Mouse (Mus musculus) heart, embryonic 15.5 days (tissue): ENCODE results near the gene Hist1h4c. TPM values are rescaled to one million over a fixed set of nuclear protein-coding genes. Genes with fewer than 3 reads are reported as not detected.
"Not testable (repeated sequence)": the region's sequence is repeated elsewhere in the genome, so short reads cannot be mapped to it uniquely, and the experiment has no call there.

Experiments
- ATAC-seq: fragments of 200-750 bp; cut with Nextera tagmentation; replicated peaks from 2 replicates; pipeline ENCODE4 v1.8.0; 2017; ENCODE audit warnings: low read depth, moderate TSS enrichment; ENCODE audit not compliant: insufficient number of reproducible peaks, insufficient read depth, low FRiP score
- H3K27ac ChIP-seq: fragments of 300-500 bp; sonication (generic); 2 replicates; pipeline ENCODE4 v1.5.1; 2015; ENCODE audit warnings: mild to moderate bottlenecking, inconsistent platforms
- H3K27me3 ChIP-seq: fragments of 300-500 bp; sonication (generic); 2 replicates; pipeline ENCODE4 v1.6.1; 2015; ENCODE audit warnings: inconsistent platforms
- H3K36me3 ChIP-seq: fragments of 300-500 bp; sonication (generic); 2 replicates; pipeline ENCODE4 v1.6.1; 2015; ENCODE audit warnings: mild to moderate bottlenecking, inconsistent platforms
- H3K4me1 ChIP-seq: fragments of 300-500 bp; sonication (generic); replicated peaks from 2 replicates; pipeline ENCODE4 v1.6.1; 2015; ENCODE audit warnings: inconsistent platforms
- H3K4me2 ChIP-seq: fragments of 300-500 bp; sonication (generic); 2 replicates; pipeline ENCODE4 v1.6.1; 2015; ENCODE audit warnings: inconsistent platforms, mild to moderate bottlenecking, moderate library complexity
- H3K4me3 ChIP-seq: fragments of 300-500 bp; sonication (generic); 2 replicates; pipeline ENCODE4 v1.5.1; 2015; ENCODE audit warnings: mild to moderate bottlenecking, inconsistent platforms
- H3K9ac ChIP-seq: fragments of 300-500 bp; sonication (generic); 2 replicates; pipeline ENCODE4 v1.6.1; 2015; ENCODE audit warnings: mild to moderate bottlenecking, inconsistent platforms
- H3K9me3 ChIP-seq: fragments of 300-500 bp; sonication (generic); replicated peaks from 2 replicates; pipeline ENCODE4 v1.6.1; 2016; ENCODE audit warnings: inconsistent platforms
- WGBS: fragments of 180-500 bp; shearing (Covaris S2); methylation state at CpG from one replicate; pipeline ENCODE4 v1.1.7; 2015; ENCODE audit warnings: mixed read lengths; 5-methylcytosine and 5-hydroxymethylcytosine counted together
- polyA plus RNA-seq: library from polyadenylated mRNA; unstranded; fragments of >200 nt; fragmentation: Nextera tagmentation; extraction: Ambion mirVana; gene quantifications from 2 replicates; pipeline ENCODE4 v1.2.1, GENCODE M21; 2015

Hist1h4c gene
- polyA plus RNA-seq, 1 experiment from 2014 or later: 2.4 TPM

- Histone ChIP-seq H3K4me3 (no peak overlapping the region), H3K9me3 (no peaks in the 10 kb centered on the region), H3K27me3 (no peaks in the 10 kb centered on the region), H3K4me1 (peaks cover 18% of the 10 kb centered on the region), H3K27ac (no peak overlapping the region), H3K9ac (no peak overlapping the region), H3K36me3 (no peaks in the 10 kb centered on the region), H3K4me2 (no peak overlapping the region)
- no peak for ATAC-seq
- WGBS: 85% methylated on average over 7 of the region's 7 CpGs
Measured at GRCm38 (mm10) chr13:23705751-23706356, 7.6 kb upstream of the Hist1h4c start.

- not testable (repeated sequence) for ATAC-seq, H3K36me3 ChIP-seq, H3K4me3 ChIP-seq, H3K4me2 ChIP-seq, H3K9me3 ChIP-seq, H3K27me3 ChIP-seq, H3K9ac ChIP-seq, H3K4me1 ChIP-seq, H3K27ac ChIP-seq
- 77% methylated on average over 2 of the region's 2 CpGs for WGBS
Measured at GRCm38 (mm10) chr13:23702801-23703200, 4.5 kb upstream of the Hist1h4c start.

DNA sequence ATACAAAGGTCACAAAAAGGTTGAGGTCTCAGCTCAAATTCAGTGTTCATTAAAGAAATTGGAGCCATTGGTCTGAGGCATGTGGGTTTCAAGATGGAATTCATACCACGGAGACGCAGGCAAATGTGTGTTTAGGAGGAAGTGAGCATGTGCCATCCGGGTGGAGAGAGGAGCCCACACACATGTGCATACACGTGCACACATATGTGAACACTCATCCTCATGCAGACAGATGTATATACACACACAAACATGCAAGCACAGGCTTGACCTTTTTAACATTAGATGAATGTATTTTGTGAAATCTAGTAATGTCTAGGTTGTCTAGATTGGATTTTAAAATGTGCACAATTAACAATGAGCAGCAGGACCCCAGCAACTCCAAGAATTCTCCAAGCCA is 4.0 kb upstream of the Hist1h4c start:
- no peak overlapping the region for H3K4me2 ChIP-seq
- no peak overlapping the region for H3K27ac ChIP-seq
- no peak overlapping the region for H3K9ac ChIP-seq
- no peaks in the 10 kb centered on the region for H3K9me3 ChIP-seq
- 75% methylated on average over 4 of the region's 4 CpGs for WGBS
- H3K4me1 ChIP-seq: peaks cover 4% of the 10 kb centered on the region
- ATAC-seq: no peak
- no peaks in the 10 kb centered on the region for H3K27me3 ChIP-seq
- H3K4me3 ChIP-seq: no peak overlapping the region
- no peaks in the 10 kb centered on the region for H3K36me3 ChIP-seq

DNA sequence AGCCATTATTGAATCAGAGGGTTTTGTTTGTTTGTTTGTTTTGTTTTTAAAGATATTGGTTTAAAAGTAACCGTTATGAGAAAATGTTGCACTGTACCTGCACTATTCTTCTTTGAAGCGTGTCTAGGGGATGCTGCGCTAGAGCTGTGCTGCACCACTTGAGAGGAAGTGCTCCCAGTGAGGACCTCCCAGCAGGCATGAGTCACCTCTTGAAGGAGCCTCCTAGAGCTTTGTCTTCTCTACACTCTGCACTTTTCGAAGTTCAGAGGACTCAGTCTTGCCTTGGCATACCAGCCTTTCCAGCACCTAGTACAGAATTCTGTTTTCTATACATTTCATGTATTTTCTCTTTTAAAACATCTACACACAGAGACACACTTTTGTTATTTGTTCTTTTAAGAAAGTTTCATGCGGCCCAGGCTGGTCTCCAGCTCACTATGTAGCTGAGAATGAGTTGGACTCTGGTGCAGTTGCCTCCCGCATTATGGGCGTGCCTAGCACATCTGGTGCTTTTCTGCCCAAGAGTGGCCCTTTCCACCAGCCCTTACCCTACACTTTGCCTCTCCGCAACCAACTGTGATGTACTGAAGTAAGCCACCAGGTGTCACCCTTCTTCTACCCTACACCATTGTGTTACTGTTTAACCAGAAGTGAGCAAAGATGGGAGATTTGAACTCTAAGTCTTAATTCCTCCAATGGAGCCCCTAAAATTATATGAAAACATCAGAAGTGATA is 2.7 kb upstream of the Hist1h4c start:
- Histone ChIP-seq H3K9ac (no peak overlapping the region), H3K4me1 (peaks cover 7% of the 10 kb centered on the region), H3K36me3 (no peaks in the 10 kb centered on the region), H3K9me3 (no peaks in the 10 kb centered on the region), H3K4me2 (no peak overlapping the region), H3K27ac (no peak overlapping the region), H3K4me3 (no peak overlapping the region), H3K27me3 (no peaks in the 10 kb centered on the region)
- 19% methylated on average over 8 of the region's 8 CpGs for WGBS
- ATAC-seq: peak; percentile 36; the same call in 1 of the 2 replicates

DNA sequence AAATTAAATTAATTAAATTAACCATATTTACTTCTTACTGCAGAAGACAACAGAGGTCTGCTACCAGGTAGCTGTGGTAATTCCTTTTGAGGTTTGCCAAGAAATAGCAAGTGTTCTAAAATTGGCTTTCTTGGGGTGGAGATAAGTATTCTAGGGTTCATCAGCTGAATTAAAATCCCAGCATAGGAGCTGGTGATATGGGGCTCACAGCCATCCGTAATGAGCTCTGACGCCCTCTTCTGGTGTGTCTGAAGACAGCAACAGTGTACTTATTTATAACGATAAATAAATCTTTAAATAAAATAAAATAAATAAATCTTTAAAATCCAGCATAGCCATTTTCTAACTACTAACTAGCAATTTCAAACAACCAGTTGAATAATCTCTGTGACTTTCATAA is 1.5 kb upstream of the Hist1h4c start:
- no peak overlapping the region for H3K4me2 ChIP-seq
- H3K4me1 ChIP-seq: peaks cover 12% of the 10 kb centered on the region
- no peaks in the 10 kb centered on the region for H3K36me3 ChIP-seq
- H3K27me3 ChIP-seq: no peaks in the 10 kb centered on the region
- 66% methylated on average over 3 of the region's 3 CpGs for WGBS
- no peak for ATAC-seq
- no peak overlapping the region for H3K4me3 ChIP-seq
- no peak overlapping the region for H3K27ac ChIP-seq
- H3K9me3 ChIP-seq: no peaks in the 10 kb centered on the region
- H3K9ac ChIP-seq: no peak overlapping the region

DNA sequence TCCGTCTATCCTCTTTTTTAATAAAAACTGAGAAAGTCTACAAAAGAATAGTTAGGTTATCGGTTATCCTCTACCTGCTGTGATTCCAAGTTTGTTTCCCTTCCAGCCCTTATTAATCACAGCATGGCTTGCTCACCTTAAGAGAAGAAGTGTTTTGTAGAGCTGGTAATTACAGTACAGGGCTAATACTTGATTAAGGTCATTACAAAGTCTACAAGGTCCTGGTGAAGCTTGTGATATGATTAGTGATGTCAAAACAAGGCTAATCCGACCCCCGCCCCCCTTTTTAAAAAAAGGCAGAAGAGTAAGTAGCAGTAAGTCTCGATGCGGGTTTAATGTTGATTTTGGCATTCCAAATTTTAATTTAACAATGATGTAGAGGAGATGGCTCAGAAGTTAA is 742 bp upstream of the Hist1h4c start:
- ATAC-seq: no peak
- Histone ChIP-seq H3K4me3 (peak overlapping the region; percentile 45; the same call in 1 of the 2 replicates), H3K4me1 (peaks cover 12% of the 10 kb centered on the region), H3K9me3 (no peaks in the 10 kb centered on the region), H3K27me3 (no peaks in the 10 kb centered on the region), H3K9ac (no peak overlapping the region), H3K36me3 (no peaks in the 10 kb centered on the region), H3K4me2 (peak overlapping the region; percentile 65), H3K27ac (peak overlapping the region; percentile 80)
- 66% methylated on average over 6 of the region's 6 CpGs for WGBS

DNA sequence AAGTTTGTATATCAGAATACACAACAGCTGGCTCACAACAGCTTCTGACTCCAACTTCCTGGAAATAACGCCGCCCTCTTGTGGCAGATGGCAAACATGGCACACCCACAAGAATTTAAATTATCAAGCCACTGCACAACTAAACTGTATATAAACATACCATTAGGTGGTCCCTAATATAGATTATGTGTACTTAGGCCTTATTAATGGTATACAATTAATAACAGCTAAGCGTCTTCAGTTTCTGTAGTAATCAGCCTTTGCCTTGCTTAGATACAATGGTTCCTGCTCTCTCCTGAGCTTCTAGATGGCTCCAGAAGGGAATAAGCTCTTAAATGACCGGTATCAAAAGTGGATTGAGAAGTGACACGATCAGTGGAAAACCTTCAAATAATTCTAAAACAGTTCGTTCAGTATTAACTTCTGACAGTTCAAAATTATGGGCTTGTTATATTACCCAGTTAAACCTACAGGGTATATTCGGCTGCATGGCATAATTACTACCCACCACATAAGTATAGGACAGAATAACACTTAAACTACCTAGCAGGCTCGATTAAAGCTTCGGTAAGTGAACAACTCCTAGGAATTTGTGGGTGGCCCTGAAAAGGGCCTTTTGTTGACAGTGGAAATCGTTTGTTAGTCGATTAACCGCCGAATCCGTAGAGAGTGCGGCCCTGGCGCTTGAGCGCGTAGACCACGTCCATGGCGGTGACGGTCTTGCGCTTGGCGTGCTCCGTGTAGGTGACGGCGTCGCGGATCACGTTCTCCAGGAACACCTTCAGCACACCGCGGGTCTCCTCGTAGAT is 559 bp downstream of the Hist1h4c start:
- Histone ChIP-seq H3K9ac (peak overlapping the region; percentile 35), H3K4me3 (peak overlapping the region; percentile 45), H3K27ac (peak overlapping the region; percentile 80), H3K9me3 (no peaks in the 10 kb centered on the region), H3K4me1 (peaks cover 12% of the 10 kb centered on the region), H3K36me3 (no peaks in the 10 kb centered on the region), H3K4me2 (peak overlapping the region; percentile 65), H3K27me3 (no peaks in the 10 kb centered on the region)
- ATAC-seq: peak; percentile 13
- WGBS: under 1% methylated on average over 32 of the region's 32 CpGs

DNA sequence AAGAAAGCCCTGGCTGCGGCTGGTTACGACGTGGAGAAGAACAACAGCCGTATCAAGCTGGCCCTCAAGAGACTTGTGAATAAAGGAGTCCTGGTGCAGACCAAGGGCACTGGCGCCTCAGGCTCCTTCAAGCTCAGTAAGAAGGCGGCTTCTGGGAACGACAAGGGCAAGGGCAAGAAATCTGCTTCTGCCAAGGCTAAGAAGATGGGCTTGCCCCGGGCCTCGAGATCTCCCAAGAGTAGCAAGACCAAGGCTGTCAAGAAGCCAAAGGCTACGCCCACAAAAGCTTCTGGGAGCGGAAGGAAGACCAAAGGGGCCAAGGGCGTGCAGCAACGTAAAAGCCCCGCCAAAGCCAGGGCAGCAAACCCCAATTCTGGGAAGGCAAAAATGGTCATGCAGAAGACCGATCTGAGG is 2.2 kb downstream of the Hist1h4c start:
- ATAC-seq: no peak
- Histone ChIP-seq H3K27me3 (no peaks in the 10 kb centered on the region), H3K4me3 (no peak overlapping the region), H3K9me3 (no peaks in the 10 kb centered on the region), H3K4me1 (peaks cover 12% of the 10 kb centered on the region), H3K4me2 (peak overlapping the region; percentile 41), H3K27ac (peak overlapping the region; percentile 34; the same call in 1 of the 2 replicates), H3K9ac (no peak overlapping the region), H3K36me3 (no peaks in the 10 kb centered on the region)
- WGBS: 50% methylated on average over 15 of the region's 15 CpGs

DNA sequence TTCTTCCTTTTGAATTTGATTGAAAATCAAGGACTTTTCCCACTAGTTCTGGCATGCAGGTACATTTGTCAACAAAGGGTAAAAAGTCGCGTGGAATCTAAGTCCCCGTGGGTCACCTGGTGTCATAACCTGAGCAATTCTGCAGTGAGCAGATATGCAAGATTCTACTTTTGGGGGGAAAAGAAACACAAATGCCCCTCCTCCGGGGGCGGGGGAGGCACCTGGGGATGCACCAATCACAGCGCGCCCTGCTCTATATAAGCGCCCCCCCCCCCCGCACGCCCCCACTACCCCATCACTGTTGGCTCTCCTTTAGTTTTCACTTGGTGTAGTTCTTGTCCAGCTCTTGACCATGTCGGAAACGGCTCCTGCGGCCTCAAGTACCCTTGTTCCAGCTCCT is 2.7 kb downstream of the Hist1h4c start, which contains the start of gene Hist1h1t:
TSS of gene Hist1h1t (plus strand) at position 301 of the 400 bp plus-strand sequence.
- Histone ChIP-seq H3K4me3 (no peak within 1 kb of the TSS), H3K27ac (peak within 1 kb of the TSS; percentile 34; the same call in 1 of the 2 replicates), H3K4me2 (peak within 1 kb of the TSS; percentile 41), H3K9ac (no peak within 1 kb of the TSS), H3K36me3 (no peaks in the 10 kb centered on the region), H3K9me3 (no peaks in the 10 kb centered on the region), H3K4me1 (peaks cover 12% of the 10 kb centered on the region), H3K27me3 (no peaks in the 10 kb centered on the region)
- ATAC-seq: no peak
- 47% methylated on average over 13 of the region's 13 CpGs for WGBS

- 88% methylated on average over 9 of the region's 9 CpGs for WGBS
- no peak overlapping the region for H3K27ac ChIP-seq
- H3K9ac ChIP-seq: no peak overlapping the region
- no peaks in the 10 kb centered on the region for H3K27me3 ChIP-seq
- no peak overlapping the region for H3K4me3 ChIP-seq
- peaks cover 12% of the 10 kb centered on the region for H3K4me1 ChIP-seq
- no peaks in the 10 kb centered on the region for H3K36me3 ChIP-seq
- H3K9me3 ChIP-seq: no peaks in the 10 kb centered on the region
- H3K4me2 ChIP-seq: no peak overlapping the region
- no peak for ATAC-seq
Measured at GRCm38 (mm10) chr13:23694956-23695355, 3.3 kb downstream of the Hist1h4c start.

DNA sequence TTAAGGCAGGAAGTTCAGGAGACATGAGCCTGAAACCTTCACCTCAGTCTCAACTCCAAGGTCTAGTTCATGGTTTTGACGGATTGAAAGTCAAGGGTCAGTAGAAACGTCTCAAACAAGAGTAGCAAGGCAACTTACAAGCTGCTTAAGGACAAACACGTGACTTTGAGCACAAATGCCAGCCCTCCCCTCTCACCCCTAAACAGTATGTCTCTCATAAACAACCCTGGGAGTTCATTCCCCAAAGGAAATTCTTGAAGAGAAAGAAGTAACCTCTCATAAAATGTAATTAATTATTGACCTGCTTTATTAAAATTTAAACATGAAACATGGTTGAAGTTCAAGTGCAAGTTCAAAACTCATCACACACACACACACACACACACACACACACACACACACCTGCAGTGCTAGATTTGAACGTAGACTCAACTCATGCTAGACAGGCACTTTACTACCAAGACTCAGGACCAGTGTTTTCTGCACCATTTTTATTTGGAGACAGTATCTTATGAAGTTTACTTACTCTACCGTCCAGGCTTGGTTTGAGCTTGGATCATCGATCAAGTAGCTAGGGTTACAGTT is 4.3 kb downstream of the Hist1h4c start:
- Histone ChIP-seq H3K36me3 (no peaks in the 10 kb centered on the region), H3K4me3 (no peak overlapping the region), H3K9ac (no peak overlapping the region), H3K27ac (no peak overlapping the region), H3K9me3 (no peaks in the 10 kb centered on the region), H3K27me3 (no peaks in the 10 kb centered on the region), H3K4me1 (peaks cover 12% of the 10 kb centered on the region), H3K4me2 (no peak overlapping the region)
- WGBS: 78% methylated on average over 6 of the region's 6 CpGs
- no peak for ATAC-seq
